Mouse (Mus musculus): ENCODE measurements around the gene Auts2.

The Auts2 gene

GRCm38 (mm10) chr5:132255579-132255978 lies 287.6 kb downstream of the Auts2 start:
- no peak for DNase-seq (ENCODE audit: low spot score)

GRCm38 (mm10) chr5:132249523-132249922 lies 293.6 kb downstream of the Auts2 start:
- DNase-seq (ENCODE audit: low spot score): no peak

DNA sequence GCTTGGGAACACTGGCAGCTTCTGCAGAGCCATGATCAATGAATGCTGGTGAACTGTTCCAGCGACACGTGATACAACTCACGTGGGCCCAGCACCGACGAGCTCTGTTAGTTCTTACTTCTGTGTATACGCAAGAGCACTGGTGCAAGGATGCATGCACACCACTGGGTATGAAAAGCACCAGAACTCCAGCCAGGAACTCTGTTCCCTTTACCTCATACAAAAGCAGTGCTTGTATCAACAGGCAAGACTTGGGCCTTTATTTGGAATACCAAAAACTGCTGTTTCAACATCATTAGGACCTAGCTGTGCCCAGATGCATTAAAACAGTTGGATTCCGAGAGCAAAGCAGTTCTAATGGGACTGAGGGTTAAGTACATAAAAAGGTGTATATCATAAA lies 295.1 kb downstream of the Auts2 start:
- no peak for DNase-seq (ENCODE audit: low spot score)

DNA sequence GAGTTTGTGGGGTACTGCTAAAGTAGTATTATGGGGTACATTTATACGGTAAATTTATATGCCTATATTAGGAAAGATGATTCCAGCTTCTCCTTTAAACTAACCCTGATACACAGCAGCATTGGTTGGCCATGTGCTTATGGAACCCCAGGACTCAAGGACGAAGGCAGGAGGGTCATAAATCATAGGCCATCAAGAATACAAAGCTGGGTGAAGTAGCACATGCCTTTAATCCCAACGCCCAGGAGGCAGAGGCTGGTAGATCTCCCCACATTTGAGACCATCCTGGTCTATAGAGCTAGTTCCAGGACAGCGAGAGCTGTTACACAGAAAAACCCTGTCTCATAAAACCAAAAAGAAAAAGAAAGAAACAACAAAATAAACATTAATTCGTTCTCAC lies 307.7 kb downstream of the Auts2 start:
- DNase-seq (ENCODE audit: low spot score): no peak

- no peak for DNase-seq (ENCODE audit: low spot score)
Observed at GRCm38 (mm10) chr5:132234471-132234870, 308.7 kb downstream of the Auts2 start.

GRCm38 (mm10) chr5:132231280-132232047 lies 311.7 kb downstream of the Auts2 start:
- peak; percentile 33 for DNase-seq (ENCODE audit: low spot score)

DNA sequence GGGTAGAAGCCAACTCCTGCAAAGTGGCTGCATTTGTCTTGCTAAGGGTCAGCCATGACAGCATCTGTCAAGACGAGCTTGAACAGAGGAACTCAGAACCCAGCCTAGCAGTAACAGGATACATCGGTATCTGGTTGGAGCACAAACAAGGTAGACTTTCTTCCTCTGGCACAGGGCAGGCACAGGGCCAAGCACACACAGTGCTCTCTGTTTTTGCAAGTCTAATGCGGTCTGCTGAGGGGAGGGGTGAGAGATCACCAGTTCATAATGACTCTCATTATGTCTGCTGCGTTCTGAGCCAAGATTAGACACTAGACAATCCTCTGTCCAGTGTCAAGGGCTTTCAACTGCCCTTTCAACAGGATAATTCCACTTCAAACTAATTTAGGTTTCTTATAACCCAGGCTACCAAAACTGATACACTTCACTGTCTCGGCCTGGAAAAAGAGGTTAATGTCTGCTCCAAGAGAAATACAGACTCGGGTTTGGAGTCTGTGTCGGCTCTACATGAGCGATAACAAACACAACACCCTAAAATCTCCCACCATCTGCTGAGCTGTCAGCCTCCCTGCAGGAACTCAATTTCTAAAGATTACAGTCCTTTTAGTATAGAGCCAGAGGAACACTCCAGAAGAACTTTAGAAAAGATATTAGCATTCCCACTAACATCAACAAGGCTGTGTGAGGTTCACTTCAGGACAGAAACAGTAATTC lies 313.3 kb downstream of the Auts2 start:
- DNase-seq (ENCODE audit: low spot score): peak; percentile 84

- no peak for DNase-seq (ENCODE audit: low spot score)
Observed at GRCm38 (mm10) chr5:132229023-132229422, 314.1 kb downstream of the Auts2 start.

- DNase-seq (ENCODE audit: low spot score): no peak
Observed at GRCm38 (mm10) chr5:132220376-132220930, 322.7 kb downstream of the Auts2 start.

- DNase-seq (ENCODE audit: low spot score): no peak
Observed at GRCm38 (mm10) chr5:132216143-132216542, 327.0 kb downstream of the Auts2 start.

DNA sequence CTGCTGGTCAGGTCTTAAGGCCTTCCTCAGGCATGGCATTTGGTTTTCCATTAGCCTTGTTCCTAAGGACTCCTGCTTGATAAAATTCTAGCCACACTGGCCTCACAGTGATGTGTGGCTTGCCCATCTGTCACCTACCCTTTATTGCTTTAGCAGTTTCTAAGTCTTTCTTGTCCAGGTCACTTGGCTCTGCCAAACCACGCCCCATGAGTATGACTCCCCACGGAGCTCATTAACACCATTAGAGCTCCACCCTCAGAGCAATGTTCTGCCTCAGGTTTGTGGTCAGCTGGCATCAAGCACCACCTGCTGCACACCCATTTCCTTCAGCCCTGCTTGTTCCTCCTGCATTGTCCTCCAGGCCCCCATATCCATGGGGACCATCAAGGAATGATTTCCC lies 330.7 kb downstream of the Auts2 start:
- DNase-seq (ENCODE audit: low spot score): no peak

- no peak for DNase-seq (ENCODE audit: low spot score)
Observed at GRCm38 (mm10) chr5:132209694-132210093, 333.4 kb downstream of the Auts2 start.

DNA sequence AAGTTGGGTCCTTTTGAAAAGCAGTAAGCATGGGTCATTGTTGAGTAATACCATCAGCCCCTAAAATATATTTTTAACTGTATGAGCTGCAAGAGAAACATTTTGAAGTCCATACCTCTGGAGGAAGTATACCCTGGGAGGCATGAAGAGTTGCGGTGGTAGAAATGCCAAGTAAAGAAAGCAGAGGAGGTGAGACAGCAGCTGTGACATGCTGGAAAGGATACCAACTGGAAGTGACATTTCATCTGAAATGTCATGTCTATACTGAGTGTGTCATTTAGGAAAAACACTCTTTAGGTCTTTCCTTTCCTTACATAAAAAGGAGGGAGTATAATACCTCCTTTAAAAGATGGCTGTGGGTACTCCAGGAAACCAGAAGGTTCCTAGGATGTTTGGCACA lies 336.9 kb downstream of the Auts2 start:
- no peak for DNase-seq (ENCODE audit: low spot score)

GRCm38 (mm10) chr5:132203846-132204245 lies 339.3 kb downstream of the Auts2 start:
- DNase-seq (ENCODE audit: low spot score): no peak

- DNase-seq (ENCODE audit: low spot score): no peak
Observed at GRCm38 (mm10) chr5:132201077-132201645, 342.0 kb downstream of the Auts2 start.

GRCm38 (mm10) chr5:132200595-132200994 lies 342.5 kb downstream of the Auts2 start:
- DNase-seq (ENCODE audit: low spot score): no peak

- DNase-seq (ENCODE audit: low spot score): no peak
Observed at GRCm38 (mm10) chr5:132195048-132195533, 348.1 kb downstream of the Auts2 start.

DNA sequence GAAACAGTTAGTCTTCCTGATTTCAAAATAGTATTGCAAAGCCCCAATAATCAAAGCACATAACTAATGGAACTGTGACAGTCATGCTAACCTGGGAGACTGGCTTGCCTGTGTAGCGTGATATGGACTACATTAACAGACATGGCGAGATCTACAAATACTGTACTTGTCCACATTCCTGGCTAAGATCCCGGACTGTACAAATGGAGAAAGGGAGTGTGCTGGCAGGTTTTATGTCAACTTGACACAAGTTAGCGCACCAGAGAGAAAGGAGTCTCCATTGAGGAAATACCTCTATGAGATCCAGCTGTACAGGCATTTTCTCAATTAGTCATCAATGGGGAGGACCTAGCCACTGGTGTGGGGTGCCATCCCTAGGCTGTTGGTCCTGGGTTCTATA lies 353.0 kb downstream of the Auts2 start:
- no peak for DNase-seq (ENCODE audit: low spot score)

DNA sequence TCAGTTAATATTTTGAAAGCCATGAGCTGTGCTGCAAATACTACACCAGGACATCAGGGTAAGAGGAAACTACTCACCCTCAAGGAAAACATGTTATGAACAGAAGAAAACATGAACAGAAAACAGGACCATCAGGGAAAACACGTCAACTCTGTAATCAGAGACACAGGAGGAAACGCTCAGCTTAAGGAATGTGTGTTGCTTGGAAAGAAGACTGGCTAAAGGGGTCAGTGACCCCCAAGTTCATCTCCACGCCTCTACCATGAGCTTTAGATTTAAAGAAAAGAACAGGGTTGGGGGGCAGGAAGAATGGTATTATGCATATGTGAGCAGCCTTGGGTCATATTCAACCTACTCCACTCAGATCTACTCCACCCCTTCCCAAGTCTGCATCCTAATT lies 356.5 kb downstream of the Auts2 start:
- no peak for DNase-seq (ENCODE audit: low spot score)

DNA sequence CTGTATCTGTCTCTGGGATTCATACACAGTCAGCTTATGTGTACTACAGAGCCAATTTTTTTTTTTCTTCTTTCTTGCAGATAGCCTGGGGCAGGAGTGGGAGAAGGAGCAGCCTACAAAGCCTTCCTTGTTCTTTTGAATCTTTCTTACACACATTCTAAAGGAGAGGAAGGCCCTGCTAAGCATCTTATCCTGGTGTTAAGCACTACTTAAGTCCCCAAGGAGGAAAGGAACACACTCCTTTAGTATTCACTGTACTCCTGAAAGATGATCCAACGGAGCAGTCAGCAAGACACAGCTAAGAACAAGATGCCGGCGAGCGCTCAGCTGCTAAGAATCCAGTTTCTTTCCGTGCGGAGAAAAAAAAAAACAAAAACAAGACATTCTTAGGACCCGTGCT lies 356.9 kb downstream of the Auts2 start:
- DNase-seq (ENCODE audit: low spot score): peak; percentile 22

- no peak for DNase-seq (ENCODE audit: low spot score)
Observed at GRCm38 (mm10) chr5:132184395-132185095, 358.6 kb downstream of the Auts2 start.

- DNase-seq (ENCODE audit: low spot score): no peak
Observed at GRCm38 (mm10) chr5:132182077-132182476, 361.1 kb downstream of the Auts2 start.

Data from testis, postnatal 14 days (tissue).